Mouse (Mus musculus) E14TG2a.4 (cell line): ENCODE measurements at regions not wholly inside any gene's neighbourhood (a gene's known extent, or its start where the extent isn't known, plus 50 kb on each side); places are given as distances from the start of the nearest gene placed in this dataset.

Experiments
- CTCF ChIP-seq: conservative IDR thresholded peaks from 2 replicates; pipeline ENCODE4 v1.5.1; 2014; ENCODE audit warnings: low read length
- POU5F1 ChIP-seq: IDR thresholded peaks from 2 replicates; pipeline ENCODE4 v1.6.1; 2014; ENCODE audit warnings: low read length, borderline replicate concordance

GRCm38 (mm10) chr9:8760876-8761275 is 138.8 kb upstream of the Pgr start:
- TF ChIP-seq CTCF, result no peak
- no peak for TF ChIP-seq POU5F1
